Mouse (Mus musculus) embryonic facial prominence, embryonic 11.5 days (tissue): ENCODE results near the gene Ccdc149. TPM values are rescaled to one million over a fixed set of nuclear protein-coding genes. Genes with fewer than 3 reads are reported as not detected.
A peak's percentile ranks its signal among the peaks of the same experiment; 100 is the strongest.

Experiments used
- ATAC-seq: fragments of 200-750 bp; cut with Nextera tagmentation; replicated peaks from 2 replicates; pipeline ENCODE4 v1.8.0; 2017; ENCODE audit warnings: low read depth; ENCODE audit not compliant: insufficient number of reproducible peaks, low FRiP score, low TSS enrichment
- DNase-seq: peaks from one replicate; pipeline ENCODE4 v3.0.0-alpha.2; 2015; ENCODE audit warnings: low spot score
- H3K27ac ChIP-seq: fragments of 300-500 bp; sonication (generic); replicated peaks from 2 replicates; pipeline ENCODE4 v1.5.1; 2014; ENCODE audit warnings: mild to moderate bottlenecking, low read depth, low read length, control low read depth
- H3K27me3 ChIP-seq: fragments of 300-500 bp; sonication (generic); 2 replicates; pipeline ENCODE4 v1.6.1; 2014; ENCODE audit warnings: mild to moderate bottlenecking, low read length, moderate library complexity, mixed read lengths; ENCODE audit not compliant: control insufficient read depth, insufficient read depth
- H3K36me3 ChIP-seq: fragments of 300-500 bp; sonication (generic); replicated peaks from 2 replicates; pipeline ENCODE4 v1.6.1; 2014; ENCODE audit warnings: low read depth, mild to moderate bottlenecking, low read length, moderate library complexity, mixed read lengths; ENCODE audit not compliant: control insufficient read depth, insufficient read depth
- H3K4me1 ChIP-seq: fragments of 300-500 bp; sonication (generic); 2 replicates; pipeline ENCODE4 v1.6.1; 2014; ENCODE audit warnings: low read length, mixed read lengths; ENCODE audit not compliant: control insufficient read depth, insufficient read depth
- H3K4me2 ChIP-seq: fragments of 300-500 bp; sonication (generic); 2 replicates; pipeline ENCODE4 v1.6.1; 2014; ENCODE audit warnings: low read depth, mild to moderate bottlenecking, control low read depth, low read length, moderate library complexity
- H3K4me3 ChIP-seq: fragments of 300-500 bp; sonication (generic); 2 replicates; pipeline ENCODE4 v1.5.1; 2014; ENCODE audit warnings: low read depth, low read length, control low read depth
- H3K9ac ChIP-seq: fragments of 300-500 bp; sonication (generic); replicated peaks from 2 replicates; pipeline ENCODE4 v1.6.1; 2014; ENCODE audit warnings: mild to moderate bottlenecking, control low read depth, low read length
- H3K9me3 ChIP-seq: fragments of 300-500 bp; sonication (generic); replicated peaks from 2 replicates; pipeline ENCODE4 v1.6.1; 2016; ENCODE audit warnings: mild to moderate bottlenecking, low read length, inconsistent platforms, mixed read lengths; ENCODE audit not compliant: control insufficient read depth
- WGBS: fragments of 180-500 bp; shearing (Covaris S2); extraction: QIAGEN DNeasy Blood & Tissue Kit; methylation state at CpG from one replicate; pipeline ENCODE4 v1.1.7; 2014; 5-methylcytosine and 5-hydroxymethylcytosine counted together
- polyA plus RNA-seq: library from polyadenylated mRNA; unstranded; fragments of >200 nt; fragmentation: Nextera tagmentation; extraction: Ambion mirVana; gene quantifications from 2 replicates; pipeline ENCODE4 v1.2.1, GENCODE M21; 2014

Gene Ccdc149
- polyA plus RNA-seq, 1 experiment from 2014 or later = 1.2 TPM

GRCm38 (mm10) chr5:52415193-52415592, 56.1 kb downstream of the Ccdc149 start:
- 71% methylated on average over 1 of the region's 1 CpGs for WGBS
- no peak for DNase-seq

GRCm38 (mm10) chr5:52411567-52411966, 59.8 kb downstream of the Ccdc149 start:
- Histone ChIP-seq H3K27me3 (no peaks in the 10 kb centered on the region), H3K36me3 (no peaks in the 10 kb centered on the region), H3K27ac (no peak overlapping the region), H3K4me3 (no peak overlapping the region), H3K9ac (no peak overlapping the region), H3K4me1 (no peaks in the 10 kb centered on the region), H3K4me2 (no peak overlapping the region), H3K9me3 (no peaks in the 10 kb centered on the region)
- DNase-seq = peak; percentile 77
- ATAC-seq = 0 out of 2 replicates have a peak, but pooled peaks have one; percentile 39
- 55% methylated on average over 3 of the region's 3 CpGs for WGBS

More at GRCm38 (mm10) chr5:52415193-52415592, 56.1 kb downstream of the Ccdc149 start:
- no peaks in the 10 kb centered on the region for H3K9me3 ChIP-seq
- no peaks in the 10 kb centered on the region for H3K27me3 ChIP-seq
- H3K4me3 ChIP-seq = no peak overlapping the region
- H3K36me3 ChIP-seq = no peaks in the 10 kb centered on the region
- H3K4me1 ChIP-seq = no peaks in the 10 kb centered on the region
- H3K4me2 ChIP-seq = no peak overlapping the region
- no peak for ATAC-seq
- H3K27ac ChIP-seq = no peak overlapping the region
- no peak overlapping the region for H3K9ac ChIP-seq

- Histone ChIP-seq H3K27ac (no peak overlapping the region), H3K9me3 (no peaks in the 10 kb centered on the region), H3K4me2 (no peak overlapping the region), H3K36me3 (no peaks in the 10 kb centered on the region), H3K9ac (no peak overlapping the region), H3K4me1 (no peaks in the 10 kb centered on the region), H3K4me3 (no peak overlapping the region), H3K27me3 (no peaks in the 10 kb centered on the region)
- no peak for ATAC-seq
- no peak for DNase-seq
- 89% methylated on average over 12 of the region's 12 CpGs for WGBS
These were observed 61.1 kb downstream of the Ccdc149 start for GRCm38 (mm10) chr5:52410197-52410596.

- Histone ChIP-seq H3K9ac (no peak overlapping the region), H3K4me2 (no peak overlapping the region), H3K27me3 (no peaks in the 10 kb centered on the region), H3K36me3 (no peaks in the 10 kb centered on the region), H3K27ac (no peak overlapping the region), H3K4me1 (no peaks in the 10 kb centered on the region), H3K9me3 (no peaks in the 10 kb centered on the region), H3K4me3 (no peak overlapping the region)
- WGBS = 79% methylated on average over 7 of the region's 7 CpGs
- ATAC-seq = no peak
- no peak for DNase-seq
These were observed 62.5 kb downstream of the Ccdc149 start for GRCm38 (mm10) chr5:52408668-52409315.

GRCm38 (mm10) chr5:52404373-52404772, 66.9 kb downstream of the Ccdc149 start:
- Histone ChIP-seq H3K36me3 (no peaks in the 10 kb centered on the region), H3K9ac (no peak overlapping the region), H3K27me3 (no peaks in the 10 kb centered on the region), H3K4me3 (no peak overlapping the region), H3K4me1 (no peaks in the 10 kb centered on the region), H3K4me2 (no peak overlapping the region), H3K27ac (no peak overlapping the region), H3K9me3 (no peaks in the 10 kb centered on the region)
- 59% methylated on average over 8 of the region's 8 CpGs for WGBS
- DNase-seq (no peak), ATAC-seq (no peak)

GRCm38 (mm10) chr5:52393756-52394155, 77.6 kb downstream of the Ccdc149 start:
- Histone ChIP-seq H3K4me1 (no peaks in the 10 kb centered on the region), H3K4me2 (no peak overlapping the region), H3K36me3 (no peaks in the 10 kb centered on the region), H3K27me3 (no peaks in the 10 kb centered on the region), H3K27ac (no peak overlapping the region), H3K4me3 (no peak overlapping the region), H3K9ac (no peak overlapping the region), H3K9me3 (no peaks in the 10 kb centered on the region)
- DNase-seq = no peak
- ATAC-seq = no peak
- WGBS = 84% methylated on average over 4 of the region's 4 CpGs

- H3K4me1 ChIP-seq = no peaks in the 10 kb centered on the region
- no peaks in the 10 kb centered on the region for H3K36me3 ChIP-seq
- 66% methylated on average over 16 of the region's 16 CpGs for WGBS
- no peak for ATAC-seq
- H3K27me3 ChIP-seq = no peaks in the 10 kb centered on the region
- no peaks in the 10 kb centered on the region for H3K9me3 ChIP-seq
- H3K27ac ChIP-seq = no peak overlapping the region
- no peak overlapping the region for H3K9ac ChIP-seq
- H3K4me3 ChIP-seq = no peak overlapping the region
- DNase-seq = no peak
- H3K4me2 ChIP-seq = no peak overlapping the region
These were observed 79.8 kb downstream of the Ccdc149 start for GRCm38 (mm10) chr5:52391471-52391870.

- Histone ChIP-seq H3K4me3 (no peak overlapping the region), H3K36me3 (no peaks in the 10 kb centered on the region), H3K4me1 (no peaks in the 10 kb centered on the region), H3K4me2 (no peak overlapping the region), H3K27ac (no peak overlapping the region), H3K9ac (no peak overlapping the region), H3K9me3 (no peaks in the 10 kb centered on the region), H3K27me3 (no peaks in the 10 kb centered on the region)
- 77% methylated on average over 6 of the region's 6 CpGs for WGBS
- DNase-seq (no peak), ATAC-seq (no peak)
These were observed 80.9 kb downstream of the Ccdc149 start for GRCm38 (mm10) chr5:52390381-52390780.
